Mouse (Mus musculus) heart, embryonic 14.5 days (tissue): ENCODE measurements at regions not wholly inside any gene's neighbourhood (a gene's known extent, or its start where the extent isn't known, plus 50 kb on each side); places are given as distances from the start of the nearest gene placed in this dataset.
A peak's percentile ranks its signal among the peaks of the same experiment; 100 is the strongest.

ENCODE experiments used
- ATAC-seq: fragments of 200-750 bp; cut with Nextera tagmentation; 2 replicates; pipeline ENCODE4 v1.8.0; 2017; ENCODE audit warnings: low read depth, moderate TSS enrichment; ENCODE audit not compliant: insufficient number of reproducible peaks, insufficient read depth, low FRiP score
- H3K27ac ChIP-seq, 2 experiments: fragments of 200-500 bp in 1 of 2; fragments of 300-500 bp in 1 of 2; sonication (generic) in 1 of 2; replicated peaks in 1 of 2; 2 replicates each; pipeline ENCODE4 v1.5.1; 2012 to 2014; ENCODE audit warnings: low read depth in 2 of 2, low read length in 2 of 2, control low read depth in 1 of 2, mild to moderate bottlenecking in 1 of 2, mixed read lengths in 1 of 2; ENCODE audit not compliant: control insufficient read depth in 1 of 2, insufficient read depth in 1 of 2
- H3K27me3 ChIP-seq: fragments of 300-500 bp; sonication (generic); 2 replicates; pipeline ENCODE4 v1.6.1; 2014; ENCODE audit warnings: mild to moderate bottlenecking, low read length, control low read depth; ENCODE audit not compliant: control insufficient read depth, insufficient read depth
- H3K36me3 ChIP-seq: fragments of 300-500 bp; sonication (generic); 2 replicates; pipeline ENCODE4 v1.6.1; 2014; ENCODE audit warnings: mild to moderate bottlenecking, control low read depth, low read length, mixed read lengths; ENCODE audit not compliant: control insufficient read depth, insufficient read depth
- H3K4me1 ChIP-seq, 2 experiments: fragments of 200-500 bp in 1 of 2; fragments of 300-500 bp in 1 of 2; sonication (generic) in 1 of 2; 2 replicates each; pipeline ENCODE4 v1.6.1; 2012 to 2014; ENCODE audit warnings: low read length in 2 of 2, control low read depth in 1 of 2, mixed read lengths in 1 of 2; ENCODE audit not compliant: control insufficient read depth in 2 of 2, insufficient read depth in 2 of 2
- H3K4me2 ChIP-seq: fragments of 300-500 bp; sonication (generic); 2 replicates; pipeline ENCODE4 v1.6.1; 2014; ENCODE audit warnings: mild to moderate bottlenecking, low read length
- H3K4me3 ChIP-seq, 2 experiments: fragments of 200-500 bp in 1 of 2; fragments of 300-500 bp in 1 of 2; sonication (generic) in 1 of 2; 2 replicates each; pipeline ENCODE4 v1.5.1; 2012 to 2014; ENCODE audit warnings: low read length in 2 of 2, mild to moderate bottlenecking in 2 of 2, control low read depth in 1 of 2, low read depth in 1 of 2, moderate library complexity in 1 of 2; ENCODE audit not compliant: control insufficient read depth in 1 of 2, insufficient read depth in 1 of 2
- H3K9ac ChIP-seq: fragments of 300-500 bp; sonication (generic); 2 replicates; pipeline ENCODE4 v1.6.1; 2014; ENCODE audit warnings: mild to moderate bottlenecking, low read length
- H3K9me3 ChIP-seq: fragments of 300-500 bp; sonication (generic); 2 replicates; pipeline ENCODE4 v1.6.1; 2016; ENCODE audit warnings: low read length, control low read depth; ENCODE audit not compliant: control insufficient read depth
- WGBS: fragments of 180-500 bp; shearing (Covaris S2); extraction: QIAGEN DNeasy Blood & Tissue Kit; methylation state at CpG from one replicate; pipeline ENCODE4 v1.1.7; 2014; 5-methylcytosine and 5-hydroxymethylcytosine counted together

- H3K9ac ChIP-seq, result no peak overlapping the region
- H3K27me3 ChIP-seq, result no peaks in the 10 kb centered on the region
- ATAC-seq, result no peak
- H3K4me1 ChIP-seq, result no peaks in the 10 kb centered on the region
- no peak overlapping the region for H3K27ac ChIP-seq
- H3K4me3 ChIP-seq, result no peak overlapping the region
- H3K36me3 ChIP-seq, result no peaks in the 10 kb centered on the region
- H3K4me2 ChIP-seq, result no peak overlapping the region
- WGBS, result 51% methylated on average over 2 of the region's 2 CpGs
- no peaks in the 10 kb centered on the region for H3K9me3 ChIP-seq
Observed at GRCm38 (mm10) chr11:111280769-111281168, 214.8 kb downstream of the Kcnj2 start.

GRCm38 (mm10) chr11:111281237-111282160 lies 215.5 kb downstream of the Kcnj2 start:
- no peaks in the 10 kb centered on the region for H3K9me3 ChIP-seq
- no peaks in the 10 kb centered on the region for H3K27me3 ChIP-seq
- no peak overlapping the region for H3K4me2 ChIP-seq
- H3K4me1 ChIP-seq, result no peaks in the 10 kb centered on the region
- no peaks in the 10 kb centered on the region for H3K36me3 ChIP-seq
- no peak overlapping the region for H3K27ac ChIP-seq
- no peak overlapping the region for H3K9ac ChIP-seq
- H3K4me3 ChIP-seq, result no peak overlapping the region
- no peak for ATAC-seq
- WGBS, result 50% methylated on average over 7 of the region's 7 CpGs

- Histone ChIP-seq H3K9me3 (no peaks in the 10 kb centered on the region), H3K4me2 (no peak overlapping the region), H3K4me3 (no peak overlapping the region), H3K9ac (no peak overlapping the region), H3K27ac (no peak overlapping the region), H3K36me3 (no peaks in the 10 kb centered on the region), H3K27me3 (no peaks in the 10 kb centered on the region), H3K4me1 (no peaks in the 10 kb centered on the region)
- no peak for ATAC-seq
- WGBS, result 75% methylated on average over 2 of the region's 2 CpGs
Observed at GRCm38 (mm10) chr11:111282283-111282682, 216.3 kb downstream of the Kcnj2 start.

- Histone ChIP-seq H3K9ac (no peak overlapping the region), H3K4me3 (no peak overlapping the region)
- ATAC-seq, result no peak
Observed at GRCm38 (mm10) chr11:111290537-111290936, 224.6 kb downstream of the Kcnj2 start.

GRCm38 (mm10) chr11:111296309-111296721 lies 230.4 kb downstream of the Kcnj2 start:
- H3K4me3 ChIP-seq, result peak overlapping the region in 1 of 2 experiments; percentile 4; a peak in 1 of 4 replicates
- H3K36me3 ChIP-seq, result no peaks in the 10 kb centered on the region
- H3K9me3 ChIP-seq, result no peaks in the 10 kb centered on the region
- peak overlapping the region; percentile 56 for H3K4me2 ChIP-seq
- H3K27ac ChIP-seq, result no peak overlapping the region
- WGBS, result 27% methylated on average over 9 of the region's 9 CpGs
- ATAC-seq, result no peak
- 0 out of 4 replicates have a peak, but pooled peaks cover 0 to 6% of the 10 kb centered on the region in 2 experiments for H3K4me1 ChIP-seq
- H3K27me3 ChIP-seq, result no peaks in the 10 kb centered on the region
- 0 out of 2 replicates have a peak overlapping the region, but pooled peaks have one; percentile 30 for H3K9ac ChIP-seq

More at GRCm38 (mm10) chr11:111290537-111290936, 224.6 kb downstream of the Kcnj2 start:
- Histone ChIP-seq H3K4me1 (no peaks in the 10 kb centered on the region), H3K4me2 (no peak overlapping the region), H3K36me3 (no peaks in the 10 kb centered on the region), H3K27me3 (no peaks in the 10 kb centered on the region), H3K9me3 (no peaks in the 10 kb centered on the region), H3K27ac (no peak overlapping the region)

- Histone ChIP-seq H3K4me1 (no peaks in the 10 kb centered on the region), H3K9me3 (no peaks in the 10 kb centered on the region), H3K4me2 (no peak overlapping the region), H3K9ac (no peak overlapping the region), H3K36me3 (no peaks in the 10 kb centered on the region), H3K27ac (no peak overlapping the region), H3K4me3 (no peak overlapping the region), H3K27me3 (no peaks in the 10 kb centered on the region)
- 45% methylated on average over 3 of the region's 3 CpGs for WGBS
- no peak for ATAC-seq
Observed at GRCm38 (mm10) chr11:111312802-111313201, 246.8 kb downstream of the Kcnj2 start.

GRCm38 (mm10) chr11:111313566-111313965 lies 247.6 kb downstream of the Kcnj2 start:
- no peak for ATAC-seq
- Histone ChIP-seq H3K4me1 (no peaks in the 10 kb centered on the region), H3K9ac (no peak overlapping the region), H3K27me3 (no peaks in the 10 kb centered on the region), H3K9me3 (no peaks in the 10 kb centered on the region), H3K4me3 (no peak overlapping the region), H3K36me3 (no peaks in the 10 kb centered on the region), H3K27ac (no peak overlapping the region), H3K4me2 (no peak overlapping the region)
- 72% methylated on average over 3 of the region's 3 CpGs for WGBS
